In the genomic region with DNA sequence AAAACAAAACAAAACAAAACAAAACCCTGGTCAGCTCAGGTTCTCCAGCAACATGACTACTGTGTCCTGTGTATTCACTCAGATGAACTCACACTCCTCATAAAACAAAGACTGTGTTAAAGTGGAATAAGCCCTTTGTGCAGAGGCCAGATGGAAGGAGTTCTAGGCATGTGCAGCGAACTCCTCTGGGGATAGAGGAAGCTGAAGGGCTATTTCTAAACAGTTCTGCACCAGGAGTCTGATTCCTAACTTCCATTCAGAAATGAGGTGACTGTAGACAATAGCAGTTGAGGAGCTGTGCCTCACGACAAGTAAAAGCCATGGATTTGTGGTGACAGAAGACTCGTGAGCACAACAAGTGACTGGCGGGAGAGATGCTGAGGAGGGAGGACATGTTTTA, we compare ENCODE assay signal across 17 mouse cellular contexts. TPM values are rescaled to one million over a fixed set of nuclear protein-coding genes. Genes with fewer than 3 reads are reported as not detected.
A peak's percentile ranks its signal among the peaks of the same experiment; 100 is the strongest.
DNase-seq lines count a peak whose midpoint lies in the region; ATAC-seq lines count a peak whose summit lies in the region.
"Had no signal": no experiment of that assay in that cellular context is flagged by ENCODE, and none has a peak within 500 bp of the region (broad histone marks: within the 10 kb centered on the region; RNA-seq: fewer than 3 reads in every experiment).

No protein-coding gene starts in this region.

- peaks cover 32% of the 10 kb centered on the region for H3K4me1 ChIP-seq in forebrain, embryonic 12.5 days
- H3K4me1 ChIP-seq in forebrain, embryonic 15.5 days: peaks cover 45% of the 10 kb centered on the region
- H3K4me1 ChIP-seq in embryonic facial prominence, embryonic 10.5 days: peaks cover 44% of the 10 kb centered on the region
- peaks cover 17% of the 10 kb centered on the region for H3K4me1 ChIP-seq in neural tube, embryonic 12.5 days

- H3K9me3 ChIP-seq in forebrain, embryonic 12.5 days: no peaks in the 10 kb centered on the region
- H3K9me3 ChIP-seq in forebrain, embryonic 15.5 days: no peaks in the 10 kb centered on the region
- H3K9me3 ChIP-seq in embryonic facial prominence, embryonic 10.5 days: no peaks in the 10 kb centered on the region
- H3K9me3 ChIP-seq in neural tube, embryonic 12.5 days: no peaks in the 10 kb centered on the region
- H3K9me3 ChIP-seq: heart, embryonic 15.5 days had no signal

- H3K4me3 ChIP-seq in forebrain, embryonic 12.5 days (replicated peaks): no peak overlapping the region
- no peak overlapping the region for H3K4me3 ChIP-seq in forebrain, embryonic 15.5 days
- H3K4me3 ChIP-seq in embryonic facial prominence, embryonic 10.5 days: 0 out of 2 replicates have a peak overlapping the region, but pooled peaks have one; percentile 13
- H3K4me3 ChIP-seq in neural tube, embryonic 12.5 days: no peak overlapping the region; the same call in 1 of the 2 replicates
- H3K4me3 ChIP-seq: heart, embryonic 15.5 days; myocyte had no signal

- 0 out of 2 replicates have a peak overlapping the region, but pooled peaks have one; percentile 7 for H3K9ac ChIP-seq in forebrain, embryonic 12.5 days
- no peak overlapping the region for H3K9ac ChIP-seq in forebrain, embryonic 15.5 days (replicated peaks)
- peak overlapping the region; percentile 10; the same call in 1 of the 2 replicates for H3K9ac ChIP-seq in neural tube, embryonic 12.5 days
- H3K9ac ChIP-seq: heart, embryonic 15.5 days had no signal

- no peak for DNase-seq in embryonic facial prominence, embryonic 10.5 days (ENCODE audit: low spot score)
- DNase-seq in mesoderm, embryonic 11.5 days (ENCODE audit: low read depth, low spot score): peak; percentile 39
- DNase-seq in lung, postnatal 10 days: no peak
- DNase-seq in urinary bladder, postnatal 10 days (ENCODE audit: low spot score): no peak
- DNase-seq in frontal cortex, postnatal 14 days (ENCODE audit: low spot score in 2 of 2): no peak
- DNase-seq: B cell, adult 2 months; cerebellum, adult 11-12 months; kidney, adult 9 months; kidney, postnatal 4 days; lung, postnatal 36 days; thymus, adult 18-20 months had no signal

- H3K4me2 ChIP-seq in forebrain, embryonic 12.5 days: peak overlapping the region; percentile 22; the same call in 1 of the 2 replicates
- H3K4me2 ChIP-seq in forebrain, embryonic 15.5 days (replicated peaks): no peak overlapping the region
- H3K4me2 ChIP-seq in neural tube, embryonic 12.5 days (replicated peaks): peak overlapping the region; percentile 70
- H3K4me2 ChIP-seq: heart, embryonic 15.5 days had no signal

- H3K36me3 ChIP-seq in forebrain, embryonic 12.5 days (replicated peaks): 0 out of 2 replicates have a peak, but pooled peaks cover 2% of the 10 kb centered on the region
- H3K36me3 ChIP-seq in forebrain, embryonic 15.5 days: no peaks in the 10 kb centered on the region
- H3K36me3 ChIP-seq in embryonic facial prominence, embryonic 10.5 days (replicated peaks): peaks cover 8% of the 10 kb centered on the region
- H3K36me3 ChIP-seq in neural tube, embryonic 12.5 days: no peaks in the 10 kb centered on the region
- H3K36me3 ChIP-seq: heart, embryonic 15.5 days had no signal

- no peak for ATAC-seq in forebrain, embryonic 12.5 days (ENCODE audit: low FRiP score)
- ATAC-seq in forebrain, embryonic 15.5 days (replicated peaks): no peak
- no peak for ATAC-seq in neural tube, embryonic 12.5 days (ENCODE audit: low FRiP score, low read depth)
- ATAC-seq: Patski had no signal

- WGBS in forebrain, embryonic 12.5 days: 18% methylated on average over 4 of the region's 4 CpGs
- 17% methylated on average over 4 of the region's 4 CpGs for WGBS in forebrain, embryonic 15.5 days
- WGBS in embryonic facial prominence, embryonic 10.5 days: 41% methylated on average over 4 of the region's 4 CpGs
- WGBS in neural tube, embryonic 12.5 days: 27% methylated on average over 4 of the region's 4 CpGs

- H3K27ac ChIP-seq in forebrain, embryonic 12.5 days: 0 out of 2 replicates have a peak overlapping the region, but pooled peaks have one; percentile 27
- H3K27ac ChIP-seq in forebrain, embryonic 15.5 days (replicated peaks): no peak overlapping the region
- peak overlapping the region; percentile 21 for H3K27ac ChIP-seq in embryonic facial prominence, embryonic 10.5 days (replicated peaks)
- 0 out of 2 replicates have a peak overlapping the region, but pooled peaks have one; percentile 1 for H3K27ac ChIP-seq in neural tube, embryonic 12.5 days
- H3K27ac ChIP-seq: heart, embryonic 15.5 days had no signal

- no peaks in the 10 kb centered on the region for H3K27me3 ChIP-seq in forebrain, embryonic 12.5 days
- H3K27me3 ChIP-seq in forebrain, embryonic 15.5 days: no peaks in the 10 kb centered on the region
- no peaks in the 10 kb centered on the region for H3K27me3 ChIP-seq in embryonic facial prominence, embryonic 10.5 days (replicated peaks; ENCODE audit: low read depth, poor library complexity, severe bottlenecking)
- no peaks in the 10 kb centered on the region for H3K27me3 ChIP-seq in neural tube, embryonic 12.5 days (replicated peaks)
- H3K27me3 ChIP-seq: heart, embryonic 15.5 days; Patski had no signal

RNA-seq across cellular contexts. Expression of gene Wdfy3, which starts 2.3 kb away (rescaled TPM):
- polyA plus RNA-seq in forebrain, embryonic 12.5 days (2016; fragmentation: Nextera tagmentation; extraction: Ambion mirVana): 29.7 and 31.7 TPM in 2 replicates
- 26.2 and 26.3 TPM in 2 replicates for polyA plus RNA-seq in forebrain, embryonic 15.5 days (2015; fragmentation: Nextera tagmentation; extraction: Ambion mirVana)
- 17.0 and 17.2 TPM in 2 replicates for polyA plus RNA-seq in embryonic facial prominence, embryonic 10.5 days (2016; fragmentation: Nextera tagmentation; extraction: Ambion mirVana)
- 34.1 and 36.5 TPM in 2 replicates for polyA plus RNA-seq in neural tube, embryonic 12.5 days (2016; fragmentation: Nextera tagmentation; extraction: Ambion mirVana)
